Mouse (Mus musculus) G1E (cell line): ENCODE data around the gene Ptprj. TPM values are rescaled to one million over a fixed set of nuclear protein-coding genes. Genes with fewer than 3 reads are reported as not detected.

Source experiments
- ATAC-seq: 2 replicates; pipeline ENCODE4 v1.8.0; 2016; ENCODE audit warnings: mild to moderate bottlenecking; ENCODE audit not compliant: insufficient number of reproducible peaks, poor library complexity, low FRiP score, severe bottlenecking; ENCODE audit errors: extremely low read depth
- DNase-seq: peaks from one replicate; pipeline ENCODE4 v3.0.0; 2012; ENCODE audit warnings: low spot score
- H3K27me3 ChIP-seq: 2 replicates; pipeline ENCODE4 v1.6.1; 2012; ENCODE audit warnings: mild to moderate bottlenecking, low read length, inconsistent platforms; ENCODE audit not compliant: insufficient read depth
- H3K36me3 ChIP-seq: replicated peaks from 2 replicates; pipeline ENCODE3; 2012; ENCODE audit warnings: mild to moderate bottlenecking, inconsistent platforms
- H3K4me1 ChIP-seq: 2 replicates; pipeline ENCODE4 v1.6.1; 2012; ENCODE audit warnings: low read depth, low read length, inconsistent platforms, mixed read lengths; ENCODE audit not compliant: insufficient read depth
- H3K4me3 ChIP-seq: 2 replicates; pipeline ENCODE4 v1.5.1; 2012; ENCODE audit warnings: low read depth, mild to moderate bottlenecking, inconsistent platforms, low read length, moderate library complexity, mixed read lengths
- H3K9me3 ChIP-seq: replicated peaks from 2 replicates; pipeline ENCODE4 v1.6.1; 2012; ENCODE audit warnings: inconsistent platforms
- CTCF ChIP-seq: IDR thresholded peaks from 2 replicates; pipeline ENCODE4 v1.5.1; 2012; ENCODE audit warnings: low read depth, low read length, inconsistent platforms, mixed read lengths
- GATA1 ChIP-seq: IDR thresholded peaks from 2 replicates; pipeline ENCODE4 v1.6.1; 2012; ENCODE audit warnings: borderline replicate concordance, low read length, inconsistent platforms, mixed read lengths
- GATA2 ChIP-seq: IDR thresholded peaks from 2 replicates; pipeline ENCODE4 v1.6.1; 2012; ENCODE audit warnings: low read depth, low read length, inconsistent platforms, borderline replicate concordance
- POLR2AphosphoS5 ChIP-seq: IDR thresholded peaks from 2 replicates; pipeline ENCODE4 v1.6.1; 2012; ENCODE audit warnings: low read depth, low read length, inconsistent platforms; ENCODE audit not compliant: insufficient replicate concordance
- TAL1 ChIP-seq: conservative IDR thresholded peaks from 2 replicates; pipeline ENCODE4 v1.6.1; 2012; ENCODE audit warnings: low read depth, low read length, inconsistent platforms, mixed read lengths
- polyA plus RNA-seq: library from polyadenylated mRNA; stranded (reverse); fragments of >175 nt; gene quantifications from 2 replicates; pipeline ENCODE4 v1.2.3, GENCODE M21; 2012
- total RNA-seq, 2 experiments: library from RNA; stranded (forward) in 1 of 2; stranded (reverse) in 1 of 2; fragments of 200-1000 nt in 1 of 2; fragments of >200 nt in 1 of 2; fragmentation: Nextera tagmentation in 1 of 2; gene quantifications; 2 replicates each; pipeline ENCODE4 v1.2.3; 2014 to 2017

Ptprj gene
- total and polyA plus RNA-seq, 3 experiments, result 0.02 to 0.44 TPM; not detected in 1

DNA sequence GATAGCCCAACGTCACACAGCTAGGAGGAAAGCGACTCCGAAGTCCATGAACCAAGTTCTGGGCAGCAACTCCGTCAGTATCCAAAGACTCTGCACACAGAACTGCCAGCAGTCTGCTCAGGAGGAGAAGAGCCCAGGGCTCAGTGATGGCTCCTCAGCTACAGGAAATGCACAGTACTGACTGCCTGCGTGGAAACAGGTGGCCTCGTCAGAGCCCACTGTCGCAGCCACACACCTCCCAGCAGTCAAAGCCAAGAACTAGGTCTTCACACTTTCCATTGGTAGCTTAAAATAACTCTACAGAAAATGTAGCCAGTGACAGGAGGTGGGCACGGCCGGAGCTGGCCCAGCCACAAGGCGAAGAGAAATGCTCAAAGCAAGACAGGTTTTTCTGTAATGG lies 10.2 kb downstream of the Ptprj start:
- no peak for DNase-seq
- no peaks in the 10 kb centered on the region for H3K9me3 ChIP-seq
- no peak for ATAC-seq
- TF ChIP-seq POLR2AphosphoS5 (no peak), TAL1 (no peak), CTCF (no peak), GATA1 (no peak), GATA2 (no peak)
- peaks cover 2% of the 10 kb centered on the region; the same call in 1 of the 2 replicates for H3K27me3 ChIP-seq
- H3K4me1 ChIP-seq, result peaks cover 9% of the 10 kb centered on the region
- no peak overlapping the region for H3K4me3 ChIP-seq
- H3K36me3 ChIP-seq, result no peaks in the 10 kb centered on the region

DNA sequence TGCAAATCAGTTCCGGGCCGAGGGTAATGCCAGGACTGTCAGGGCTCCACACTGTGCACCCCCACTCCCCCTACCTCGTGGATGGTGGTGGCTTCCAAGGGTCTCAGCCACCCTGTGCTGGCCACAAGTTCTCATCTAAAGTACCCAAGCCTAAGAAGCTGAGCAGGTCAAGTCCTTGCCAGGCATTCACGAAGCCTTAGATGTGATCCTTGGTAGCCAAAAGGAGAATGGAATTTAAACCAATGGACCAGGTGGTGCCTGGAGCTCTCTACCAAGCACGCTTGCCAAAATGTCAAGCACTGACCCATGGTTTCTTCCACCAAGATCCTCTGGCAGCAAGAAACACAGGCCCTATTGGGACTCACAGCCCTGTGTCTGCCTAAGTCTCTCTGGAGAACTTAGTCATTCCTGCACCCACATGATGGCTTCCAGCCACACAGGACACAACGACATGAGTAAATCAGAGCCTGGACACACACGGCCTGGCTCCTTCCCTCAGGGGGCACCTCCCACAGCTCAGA lies 11.4 kb downstream of the Ptprj start:
- peaks cover 10% of the 10 kb centered on the region for H3K4me1 ChIP-seq

DNA sequence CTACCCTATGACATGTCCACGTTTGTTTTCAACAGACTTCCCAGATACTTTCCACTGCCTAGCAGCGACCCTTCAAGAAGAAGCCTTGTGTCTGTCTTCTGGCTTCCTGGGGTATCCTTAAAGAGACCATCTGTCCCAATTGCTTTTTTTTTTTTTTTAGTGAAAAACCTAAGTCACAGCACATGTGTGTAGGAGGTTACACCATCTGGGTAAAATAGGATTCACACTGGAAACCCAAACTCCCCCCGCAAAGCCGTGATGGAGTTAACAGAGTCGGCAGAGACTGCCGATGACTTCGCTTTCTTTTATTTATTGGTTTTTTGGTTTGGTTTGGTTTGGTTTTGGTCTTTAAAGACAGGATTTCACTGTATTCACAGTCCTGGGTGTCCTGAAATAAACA lies 12.4 kb downstream of the Ptprj start:
- Histone ChIP-seq H3K4me1 (peaks cover 10% of the 10 kb centered on the region), H3K36me3 (no peaks in the 10 kb centered on the region), H3K4me3 (no peak overlapping the region), H3K27me3 (peaks cover 2% of the 10 kb centered on the region; the same call in 1 of the 2 replicates), H3K9me3 (no peaks in the 10 kb centered on the region)
- DNase-seq (no peak), ATAC-seq (no peak)
- no peak for TF ChIP-seq GATA1

More for the DNA sequence above, 11.4 kb downstream of the Ptprj start:
- DNase-seq (no peak), ATAC-seq (no peak)
- no peak for TF ChIP-seq TAL1
- no peak for TF ChIP-seq POLR2AphosphoS5
- no peaks in the 10 kb centered on the region for H3K9me3 ChIP-seq
- no peak overlapping the region for H3K4me3 ChIP-seq
- H3K36me3 ChIP-seq, result no peaks in the 10 kb centered on the region
- peaks cover 2% of the 10 kb centered on the region; the same call in 1 of the 2 replicates for H3K27me3 ChIP-seq

DNA sequence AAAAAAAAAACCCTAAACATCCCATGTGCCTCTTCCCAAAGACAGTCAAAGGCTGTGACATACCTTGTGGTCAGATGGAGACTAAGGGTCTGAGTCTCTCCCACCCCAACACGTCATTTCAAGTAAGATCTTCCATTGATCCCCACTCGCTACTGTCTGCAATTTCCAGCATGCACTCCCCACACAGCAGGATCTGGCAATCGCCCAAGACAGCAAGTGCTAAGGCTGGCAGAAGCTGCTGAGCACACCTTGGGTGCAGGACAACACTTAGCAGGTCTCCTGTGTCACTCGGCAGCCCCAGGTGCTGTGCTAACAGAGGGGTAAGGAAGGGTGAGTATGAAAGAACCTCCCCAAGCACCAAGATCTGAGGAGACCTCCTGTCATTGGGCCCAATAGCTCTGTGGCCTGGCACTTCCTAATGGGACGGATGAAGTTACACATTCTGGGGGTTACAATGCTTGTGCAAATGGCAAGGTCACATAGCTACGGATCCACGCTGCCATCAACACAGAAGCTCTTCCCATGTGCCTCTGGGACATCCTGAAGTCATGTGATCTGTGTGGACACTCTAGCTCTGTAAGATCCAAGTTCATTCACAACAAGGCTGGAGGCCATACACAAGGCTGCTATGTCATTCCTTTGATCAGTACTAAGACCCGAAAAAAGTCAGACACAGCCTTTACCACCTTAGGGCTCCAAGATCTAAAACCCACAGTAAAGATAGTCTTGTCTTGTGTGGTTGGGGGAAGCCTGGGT lies 13.5 kb downstream of the Ptprj start:
- ATAC-seq (no peak), DNase-seq (no peak)
- Histone ChIP-seq H3K9me3 (no peaks in the 10 kb centered on the region), H3K4me3 (no peak overlapping the region), H3K27me3 (peaks cover 2% of the 10 kb centered on the region; the same call in 1 of the 2 replicates), H3K4me1 (peaks cover 16% of the 10 kb centered on the region), H3K36me3 (no peaks in the 10 kb centered on the region)
- no peak for TF ChIP-seq POLR2AphosphoS5
- TF ChIP-seq GATA2, result no peak
- TF ChIP-seq TAL1, result no peak
- TF ChIP-seq CTCF, result no peak
- no peak for TF ChIP-seq GATA1

DNA sequence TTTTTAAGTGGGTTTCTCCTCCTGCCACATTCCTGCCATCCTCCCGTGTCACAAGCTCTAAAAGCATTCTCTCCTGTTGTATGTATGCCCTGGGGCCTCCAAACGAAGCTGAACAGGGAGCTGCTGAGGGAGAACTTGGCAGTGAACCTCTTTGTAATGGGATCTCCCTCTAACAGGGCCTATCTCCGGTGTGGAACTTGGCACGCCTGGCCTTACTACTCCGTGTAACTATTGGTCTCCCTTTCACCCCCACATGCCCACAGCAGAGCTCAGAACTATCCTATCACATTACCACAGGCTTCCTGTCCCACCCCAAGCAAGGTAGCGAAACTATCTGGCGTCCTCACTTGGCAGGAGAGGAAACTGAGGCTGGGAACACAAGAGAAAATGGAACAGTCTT lies 14.4 kb downstream of the Ptprj start:
- H3K4me1 ChIP-seq, result peaks cover 20% of the 10 kb centered on the region
- H3K36me3 ChIP-seq, result no peaks in the 10 kb centered on the region
- H3K4me3 ChIP-seq, result no peak overlapping the region

GRCm38 (mm10) chr2:90565192-90565929 lies 15.1 kb downstream of the Ptprj start:
- TF ChIP-seq GATA2 (no peak), TAL1 (no peak), GATA1 (no peak), CTCF (no peak), POLR2AphosphoS5 (no peak)
- Histone ChIP-seq H3K4me1 (peaks cover 27% of the 10 kb centered on the region), H3K4me3 (no peak overlapping the region), H3K27me3 (peaks cover 2% of the 10 kb centered on the region; the same call in 1 of the 2 replicates), H3K9me3 (no peaks in the 10 kb centered on the region), H3K36me3 (no peaks in the 10 kb centered on the region)
- no peak for DNase-seq
- ATAC-seq, result no peak

More for the DNA sequence above, 14.4 kb downstream of the Ptprj start:
- DNase-seq (no peak), ATAC-seq (no peak; the same call in 1 of the 2 replicates)
- H3K9me3 ChIP-seq, result no peaks in the 10 kb centered on the region
- peaks cover 2% of the 10 kb centered on the region; the same call in 1 of the 2 replicates for H3K27me3 ChIP-seq
- TF ChIP-seq POLR2AphosphoS5 (no peak), GATA2 (no peak), TAL1 (no peak), CTCF (no peak), GATA1 (no peak)

- ATAC-seq, result no peak
- TF ChIP-seq POLR2AphosphoS5 (no peak), GATA2 (no peak), TAL1 (no peak), GATA1 (no peak), CTCF (no peak)
- no peaks in the 10 kb centered on the region for H3K9me3 ChIP-seq
- no peak overlapping the region for H3K4me3 ChIP-seq
- no peaks in the 10 kb centered on the region for H3K36me3 ChIP-seq
- peaks cover 32% of the 10 kb centered on the region for H3K4me1 ChIP-seq
- no peak for DNase-seq
- H3K27me3 ChIP-seq, result peaks cover 2% of the 10 kb centered on the region; the same call in 1 of the 2 replicates
Measured at GRCm38 (mm10) chr2:90564552-90564951, 15.9 kb downstream of the Ptprj start.
